Mouse (Mus musculus): ENCODE results near the gene Cacna1c. TPM values are rescaled to one million over a fixed set of nuclear protein-coding genes. Genes with fewer than 3 reads are reported as not detected.

Gene Cacna1c
- total and polyA plus RNA-seq, 2 experiments from 2014 or later = 4.2 to 43.3 TPM

GRCm38 (mm10) chr6:118638911-118639310, 557.3 kb downstream of the Cacna1c start:
- 90% methylated on average over 2 of the region's 2 CpGs for WGBS
- TF ChIP-seq CTCF (IDR thresholded peaks at IDR 0.05; ENCODE audit: low read depth) = no peak
- no peaks in the 10 kb centered on the region for H3K4me1 ChIP-seq (ENCODE audit: insufficient read depth)

GRCm38 (mm10) chr6:118632491-118632890, 563.7 kb downstream of the Cacna1c start:
- Histone ChIP-seq H3K4me2 (ENCODE audit: low read depth) (no peak overlapping the region), H3K27me3 (ENCODE audit: insufficient read depth, low read length) (no peaks in the 10 kb centered on the region), H3K27ac (ENCODE audit: low read depth, low read length) (no peak overlapping the region), H3K4me3 (ENCODE audit: low read depth, low read length) (no peak overlapping the region), H3K9ac (no peak overlapping the region), H3K4me1 (ENCODE audit: insufficient read depth) (no peaks in the 10 kb centered on the region), H3K9me3 (ENCODE audit: low read length) (peaks cover 10% of the 10 kb centered on the region; the same call in 1 of the 2 replicates), H3K36me3 (ENCODE audit: insufficient read depth) (peaks cover 17% of the 10 kb centered on the region)
- DNase-seq (no peak), ATAC-seq (no peak; the same call in 1 of the 2 replicates)
- 90% methylated on average over 2 of the region's 2 CpGs for WGBS
- no peak for TF ChIP-seq CTCF (IDR thresholded peaks at IDR 0.05; ENCODE audit: low read depth)

More at GRCm38 (mm10) chr6:118638911-118639310, 557.3 kb downstream of the Cacna1c start:
- Histone ChIP-seq H3K9ac (no peak overlapping the region), H3K27me3 (ENCODE audit: insufficient read depth, low read length) (no peaks in the 10 kb centered on the region), H3K9me3 (ENCODE audit: low read length) (peaks cover 11% of the 10 kb centered on the region; the same call in 1 of the 2 replicates), H3K27ac (ENCODE audit: low read depth, low read length) (no peak overlapping the region), H3K36me3 (ENCODE audit: insufficient read depth) (peaks cover 35% of the 10 kb centered on the region), H3K4me3 (ENCODE audit: low read depth, low read length) (no peak overlapping the region), H3K4me2 (ENCODE audit: low read depth) (no peak overlapping the region)
- DNase-seq (no peak), ATAC-seq (no peak)

- no peak overlapping the region for H3K4me3 ChIP-seq (ENCODE audit: low read depth, low read length)
- no peak for DNase-seq
- no peak for TF ChIP-seq CTCF (IDR thresholded peaks at IDR 0.05; ENCODE audit: low read depth)
- H3K4me1 ChIP-seq (ENCODE audit: insufficient read depth) = no peaks in the 10 kb centered on the region
- H3K36me3 ChIP-seq (ENCODE audit: insufficient read depth) = peaks cover 7% of the 10 kb centered on the region
- no peaks in the 10 kb centered on the region for H3K27me3 ChIP-seq (ENCODE audit: insufficient read depth, low read length)
- no peak overlapping the region for H3K4me2 ChIP-seq (ENCODE audit: low read depth)
- ATAC-seq = no peak
- 88% methylated on average over 4 of the region's 4 CpGs for WGBS
- no peak overlapping the region for H3K27ac ChIP-seq (ENCODE audit: low read depth, low read length)
- no peak overlapping the region for H3K9ac ChIP-seq
- no peaks in the 10 kb centered on the region for H3K9me3 ChIP-seq (ENCODE audit: low read length)
Observed at GRCm38 (mm10) chr6:118630006-118630405, 566.2 kb downstream of the Cacna1c start.

GRCm38 (mm10) chr6:118626246-118626645, 570.0 kb downstream of the Cacna1c start:
- Histone ChIP-seq H3K36me3 (ENCODE audit: insufficient read depth) (peaks cover 21% of the 10 kb centered on the region), H3K27me3 (ENCODE audit: insufficient read depth, low read length) (no peaks in the 10 kb centered on the region), H3K4me2 (ENCODE audit: low read depth) (no peak overlapping the region), H3K9ac (no peak overlapping the region), H3K4me3 (ENCODE audit: low read depth, low read length) (no peak overlapping the region), H3K4me1 (ENCODE audit: insufficient read depth) (no peaks in the 10 kb centered on the region), H3K9me3 (ENCODE audit: low read length) (no peaks in the 10 kb centered on the region), H3K27ac (ENCODE audit: low read depth, low read length) (no peak overlapping the region)
- WGBS = 58% methylated on average over 4 of the region's 4 CpGs
- peak; percentile 43 for DNase-seq
- peak; percentile 62; the same call in 1 of the 2 replicates for ATAC-seq
- TF ChIP-seq CTCF (IDR thresholded peaks at IDR 0.05; ENCODE audit: low read depth) = peak; percentile 74

- H3K4me3 ChIP-seq (ENCODE audit: low read depth, low read length) = no peak overlapping the region
- no peaks in the 10 kb centered on the region for H3K9me3 ChIP-seq (ENCODE audit: low read length)
- H3K4me1 ChIP-seq (ENCODE audit: insufficient read depth) = no peaks in the 10 kb centered on the region
- no peak overlapping the region for H3K9ac ChIP-seq
- WGBS = 89% methylated on average over 3 of the region's 3 CpGs
- DNase-seq (no peak), ATAC-seq (no peak)
- peaks cover 26% of the 10 kb centered on the region for H3K36me3 ChIP-seq (ENCODE audit: insufficient read depth)
- TF ChIP-seq CTCF (IDR thresholded peaks at IDR 0.05; ENCODE audit: low read depth) = no peak
- no peak overlapping the region for H3K4me2 ChIP-seq (ENCODE audit: low read depth)
- H3K27ac ChIP-seq (ENCODE audit: low read depth, low read length) = no peak overlapping the region
- no peaks in the 10 kb centered on the region for H3K27me3 ChIP-seq (ENCODE audit: insufficient read depth, low read length)
Observed at GRCm38 (mm10) chr6:118623609-118624008, 572.6 kb downstream of the Cacna1c start.

- Histone ChIP-seq H3K27ac (ENCODE audit: low read depth, low read length) (no peak overlapping the region), H3K9me3 (ENCODE audit: low read length) (no peaks in the 10 kb centered on the region), H3K4me2 (ENCODE audit: low read depth) (no peak overlapping the region), H3K4me3 (ENCODE audit: low read depth, low read length) (no peak overlapping the region), H3K9ac (no peak overlapping the region), H3K36me3 (ENCODE audit: insufficient read depth) (peaks cover 30% of the 10 kb centered on the region), H3K27me3 (ENCODE audit: insufficient read depth, low read length) (no peaks in the 10 kb centered on the region), H3K4me1 (ENCODE audit: insufficient read depth) (no peaks in the 10 kb centered on the region)
- peak; percentile 6 for DNase-seq
- 60% methylated on average over 7 of the region's 7 CpGs for WGBS
- TF ChIP-seq CTCF (IDR thresholded peaks at IDR 0.05; ENCODE audit: low read depth) = no peak
- peak; percentile 34 for ATAC-seq
Observed at GRCm38 (mm10) chr6:118621866-118622265, 574.4 kb downstream of the Cacna1c start.

- ATAC-seq (no peak), DNase-seq (no peak)
- no peak for TF ChIP-seq CTCF (IDR thresholded peaks at IDR 0.05; ENCODE audit: low read depth)
- WGBS = 84% methylated on average over 3 of the region's 3 CpGs
- no peak overlapping the region for H3K4me2 ChIP-seq (ENCODE audit: low read depth)
- H3K4me3 ChIP-seq (ENCODE audit: low read depth, low read length) = no peak overlapping the region
- no peaks in the 10 kb centered on the region for H3K27me3 ChIP-seq (ENCODE audit: insufficient read depth, low read length)
- peaks cover 30% of the 10 kb centered on the region for H3K36me3 ChIP-seq (ENCODE audit: insufficient read depth)
- H3K9ac ChIP-seq = no peak overlapping the region
- H3K9me3 ChIP-seq (ENCODE audit: low read length) = no peaks in the 10 kb centered on the region
- H3K27ac ChIP-seq (ENCODE audit: low read depth, low read length) = no peak overlapping the region
- no peaks in the 10 kb centered on the region for H3K4me1 ChIP-seq (ENCODE audit: insufficient read depth)
Observed at GRCm38 (mm10) chr6:118621406-118621805, 574.8 kb downstream of the Cacna1c start.

Data from forebrain, postnatal 0 days (tissue).